Mouse (Mus musculus) 3T3-L1 (cell line): ENCODE data around the gene Hoxa7.

Source experiments
- DNase-seq: peaks from one replicate; pipeline ENCODE4 v3.0.0-alpha.2; 2015; ENCODE audit warnings: low read depth, low spot score

Hoxa7 gene

GRCm38 (mm10) chr6:52213119-52213986 lies 8.3 kb downstream of the Hoxa7 start, which contains the start of the genes Hoxa3 and Gm28308:
Gene Hoxa3, minus strand, starts transcription at chr6:52213336.
Gene Gm28308, minus strand, starts transcription at chr6:52213339.
- peak; percentile 94 for DNase-seq

DNA sequence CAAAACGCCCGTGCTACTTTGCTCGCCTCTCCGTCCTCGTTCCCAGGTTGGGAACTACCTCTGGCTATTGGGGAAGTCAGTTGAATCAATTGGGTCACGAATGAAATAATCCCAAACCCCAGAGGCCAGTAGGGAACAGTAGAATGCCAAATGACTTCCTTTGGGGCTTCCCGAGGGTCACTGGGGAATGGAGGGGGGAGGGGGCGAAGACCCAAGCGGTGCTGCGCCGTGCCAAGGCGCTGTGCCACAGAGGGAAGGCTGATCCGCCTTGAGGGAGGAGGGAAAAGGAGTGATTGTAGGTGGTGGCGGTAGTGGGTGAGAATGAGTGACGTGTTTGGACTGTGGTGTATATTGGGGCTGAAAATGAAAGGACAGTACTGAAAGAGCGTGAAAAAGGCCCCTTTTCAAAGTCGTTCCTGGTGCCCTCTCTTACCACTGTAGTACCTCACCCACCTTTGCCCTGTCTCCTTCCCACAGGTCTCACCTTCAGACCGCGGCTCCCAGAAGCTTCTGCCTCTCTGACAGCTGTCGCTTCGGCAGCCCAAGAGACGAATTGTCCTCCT lies 9.0 kb downstream of the Hoxa7 start:
- DNase-seq = peak; percentile 80

GRCm38 (mm10) chr6:52211961-52212360 lies 9.7 kb downstream of the Hoxa7 start:
- peak; percentile 54 for DNase-seq

DNA sequence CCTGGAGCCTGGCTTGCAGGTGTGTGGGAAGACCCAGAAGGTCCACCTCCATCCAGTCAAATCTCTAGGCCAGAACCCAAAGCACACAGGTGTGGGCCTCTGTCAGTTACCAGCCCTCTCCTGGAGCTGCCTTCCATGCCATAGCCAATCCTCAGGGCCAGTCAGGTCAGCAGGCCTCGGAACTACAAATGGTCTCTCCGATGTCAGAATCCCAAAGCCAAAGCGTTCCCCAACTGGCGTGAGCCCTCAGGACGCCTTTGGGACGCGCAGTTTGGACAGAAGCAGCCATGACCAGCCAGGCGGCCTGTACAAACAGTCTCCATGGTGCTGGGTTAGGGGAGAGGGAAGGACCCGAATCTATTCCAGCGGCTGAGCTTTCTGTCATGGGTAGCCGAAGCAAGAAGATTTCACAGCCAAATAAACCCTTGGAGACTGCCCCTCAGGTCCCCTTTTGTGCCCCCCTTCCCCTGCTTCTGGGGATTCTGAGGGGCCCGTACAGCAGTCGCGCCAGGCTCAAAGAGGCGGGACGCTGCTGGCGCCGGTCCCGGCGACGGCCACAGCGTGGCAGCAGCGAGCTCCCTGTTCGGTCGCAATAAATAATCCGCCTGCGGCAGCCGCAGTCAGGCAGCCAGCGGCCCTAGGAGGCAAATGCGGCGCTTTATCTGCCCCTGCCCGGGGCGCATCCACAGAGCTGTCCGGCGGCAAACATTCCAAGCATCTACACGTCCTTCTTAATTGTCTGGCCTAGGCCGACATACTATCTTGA lies 10.3 kb downstream of the Hoxa7 start:
- DNase-seq = peak; percentile 86

GRCm38 (mm10) chr6:52209685-52210046 lies 12.0 kb downstream of the Hoxa7 start:
- no peak for DNase-seq

GRCm38 (mm10) chr6:52208868-52209684 lies 12.6 kb downstream of the Hoxa7 start:
- no peak for DNase-seq

DNA sequence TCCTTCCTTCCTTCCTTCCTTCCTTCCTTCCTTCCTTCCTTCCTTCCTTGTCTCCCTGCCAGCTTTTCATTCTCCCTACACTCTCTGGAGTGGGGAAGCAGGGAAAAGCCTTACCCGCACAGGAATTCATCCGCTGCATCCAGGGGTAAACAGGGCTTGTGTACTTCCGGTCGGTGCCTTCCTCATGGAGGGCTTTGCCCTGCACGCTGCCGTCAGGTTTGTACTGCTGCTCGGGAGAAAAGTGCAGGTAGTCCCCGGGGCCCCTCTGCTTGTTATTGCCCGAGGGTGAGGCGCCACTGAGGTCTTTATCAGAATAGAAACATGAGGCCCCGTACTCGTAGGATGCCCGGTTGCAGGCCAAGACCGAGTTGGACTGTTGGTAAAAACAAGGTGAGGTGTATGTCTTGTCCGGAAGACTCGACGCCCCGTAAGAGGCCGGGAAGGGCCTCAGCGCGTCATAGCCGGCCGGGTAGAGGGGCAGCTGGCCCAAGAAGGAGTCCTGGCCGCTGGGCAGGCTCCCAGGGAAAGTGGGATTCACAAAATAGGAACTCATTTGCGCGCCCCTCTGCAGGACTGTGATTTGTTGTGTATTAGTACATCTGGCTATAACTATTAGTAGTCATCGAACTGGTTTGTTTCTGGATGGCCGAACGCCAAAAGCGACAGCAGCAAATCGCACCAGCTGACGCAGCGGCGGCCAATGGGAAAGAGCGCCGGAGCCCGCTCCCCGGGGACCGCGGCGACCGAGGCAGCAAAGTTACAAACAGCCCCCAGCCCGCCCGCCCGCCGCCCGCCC lies 13.4 kb downstream of the Hoxa7 start, which contains the start of gene Hoxa6:
Hoxa6 (minus strand) TSS at position 651 of the 796 bp plus-strand sequence.
- no peak for DNase-seq

DNA sequence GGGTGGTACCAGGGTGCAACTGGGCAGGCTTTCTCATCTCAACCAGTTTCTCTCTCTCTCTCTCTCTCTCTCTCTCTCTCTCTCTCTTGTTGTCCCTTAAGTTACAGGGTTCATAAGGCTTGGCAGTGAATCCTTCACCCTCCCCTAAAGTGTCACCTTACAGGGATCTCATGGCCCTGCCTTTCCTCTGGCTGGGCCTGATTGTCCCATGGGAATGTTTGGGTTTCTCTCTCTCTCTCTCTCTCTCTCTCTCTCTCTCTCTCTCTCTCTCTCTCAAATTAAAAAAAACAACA lies 14.0 kb downstream of the Hoxa7 start:
- DNase-seq = no peak

DNA sequence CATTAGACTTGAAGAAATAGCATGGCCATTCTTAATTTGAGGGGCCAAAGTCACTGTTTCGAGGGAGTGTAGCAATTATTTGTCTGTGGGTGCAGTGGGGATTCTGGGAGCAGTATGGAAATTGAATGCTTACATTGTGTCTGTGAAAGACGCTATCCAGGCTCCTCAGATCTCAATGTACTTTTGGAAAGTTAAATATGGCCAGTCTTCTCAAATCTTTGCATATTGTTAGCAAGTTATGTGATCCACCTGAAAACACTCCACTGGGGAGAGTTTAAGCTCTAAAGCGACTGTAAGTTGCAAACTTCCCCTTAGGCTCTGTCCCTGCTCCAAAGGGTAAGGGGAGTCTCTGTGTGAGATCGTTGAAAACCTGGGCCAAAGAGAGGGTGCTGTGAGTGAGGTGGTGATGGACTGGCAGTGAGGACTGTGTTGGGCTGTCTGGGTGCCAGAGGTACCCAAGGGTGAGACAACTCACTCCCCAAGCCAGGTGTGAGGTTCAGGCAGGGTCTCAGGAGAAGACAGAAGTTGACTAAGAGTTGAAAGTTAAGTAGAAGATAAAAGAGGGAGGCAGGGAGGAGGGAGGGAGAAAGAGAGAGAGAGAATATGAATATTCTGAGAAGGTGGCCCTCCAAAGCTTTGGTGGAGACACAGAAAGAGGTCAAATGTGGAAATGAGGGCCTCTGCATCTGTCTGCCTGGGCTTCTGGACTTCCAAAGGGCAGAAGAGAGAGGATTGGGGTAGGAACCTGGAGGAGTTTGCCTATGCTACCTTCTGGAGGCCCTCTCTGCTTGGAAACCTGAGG lies 14.6 kb downstream of the Hoxa7 start:
- DNase-seq = no peak

- DNase-seq = no peak
These were observed 15.7 kb downstream of the Hoxa7 start for GRCm38 (mm10) chr6:52205638-52206621.

GRCm38 (mm10) chr6:52205221-52205620 lies 16.4 kb downstream of the Hoxa7 start:
- DNase-seq = no peak

- DNase-seq = peak; percentile 95
These were observed 17.5 kb downstream of the Hoxa7 start, which contains the start of gene Hoxa5 for GRCm38 (mm10) chr6:52204050-52204752. Gene Hoxa5, minus strand, starts transcription at chr6:52204587.

DNA sequence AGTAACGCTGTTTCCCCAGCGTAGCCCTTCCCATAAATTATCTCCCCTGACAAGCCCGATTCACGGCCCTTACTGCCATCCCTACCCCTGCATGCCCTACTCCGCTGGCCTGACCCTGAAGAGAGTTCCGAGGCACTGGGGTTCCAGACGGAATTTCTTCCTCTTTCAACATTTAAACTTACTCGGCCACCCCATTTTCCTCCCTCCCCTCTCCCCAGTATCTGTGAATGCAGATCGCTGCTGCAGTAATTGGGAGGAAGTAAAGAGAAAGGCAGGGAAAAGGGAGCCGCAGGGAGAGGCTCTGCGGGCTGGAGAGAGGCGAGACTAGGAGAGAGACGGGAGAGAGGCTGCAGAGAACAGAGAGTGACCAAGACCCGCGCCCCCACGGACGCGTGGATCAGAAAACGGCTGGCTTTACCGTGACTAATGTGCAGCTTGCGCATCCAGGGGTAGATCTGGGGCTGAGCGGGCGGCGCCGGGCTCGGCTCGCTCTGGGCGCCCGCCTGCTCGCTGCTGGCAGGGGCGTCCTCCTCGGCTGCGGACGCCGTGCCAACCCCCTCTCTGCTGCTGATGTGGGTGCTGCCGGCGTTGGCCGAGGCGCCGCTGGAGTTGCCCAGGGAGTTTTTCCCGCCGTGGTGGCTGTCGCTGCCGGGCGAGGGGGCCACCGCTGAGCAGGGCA lies 18.1 kb downstream of the Hoxa7 start:
- peak; percentile 42 for DNase-seq

GRCm38 (mm10) chr6:52203121-52203370 lies 18.6 kb downstream of the Hoxa7 start:
- no peak for DNase-seq

- no peak for DNase-seq
These were observed 19.1 kb downstream of the Hoxa7 start for GRCm38 (mm10) chr6:52202362-52203120.

DNA sequence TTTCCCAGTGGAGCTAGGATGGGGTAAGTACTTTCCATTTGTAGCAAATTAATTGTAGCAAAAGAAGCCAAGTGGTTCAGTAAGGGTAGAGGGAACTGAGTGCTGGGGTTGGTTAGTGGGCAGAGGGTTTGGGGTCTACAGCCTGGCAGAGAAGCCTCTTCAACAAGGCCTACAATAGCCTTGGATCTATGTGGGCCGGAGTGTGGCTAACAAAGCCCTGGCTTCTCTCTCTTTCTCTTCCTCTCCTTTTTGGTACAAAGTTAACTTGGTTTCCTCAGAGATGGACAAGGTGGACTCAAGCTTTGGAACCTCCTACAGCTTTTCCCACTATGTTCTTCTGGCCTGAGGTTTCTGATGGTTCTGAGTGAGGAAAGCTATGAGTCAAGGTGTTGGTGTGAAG lies 20.4 kb downstream of the Hoxa7 start:
- DNase-seq = no peak

DNA sequence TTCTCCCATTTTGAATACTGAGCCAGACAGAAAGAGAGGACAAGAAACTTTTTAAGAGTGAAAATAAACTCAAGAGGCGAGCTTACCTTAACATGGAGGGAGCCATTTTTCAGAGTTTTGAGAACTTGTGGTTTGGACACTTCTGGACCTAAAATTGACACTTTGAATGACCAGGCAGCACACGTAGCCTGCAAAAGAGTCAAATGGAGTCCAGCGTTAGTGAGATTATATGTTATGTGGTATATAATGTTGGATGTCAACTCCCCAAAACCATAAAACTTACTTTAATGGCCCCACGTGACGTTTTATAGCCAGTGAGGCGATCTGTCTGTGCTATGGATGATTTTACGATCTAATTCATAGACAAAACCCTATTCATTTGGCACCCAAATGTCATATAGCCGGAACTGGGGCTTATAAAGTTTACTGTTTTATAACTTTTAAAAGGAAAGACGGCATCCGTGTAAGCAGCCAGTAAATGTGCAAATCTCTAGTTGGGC lies 20.9 kb downstream of the Hoxa7 start:
- DNase-seq = no peak
